Mouse (Mus musculus) neural tube, embryonic 12.5 days (tissue): ENCODE measurements around the gene Fkbp5. TPM values are rescaled to one million over a fixed set of nuclear protein-coding genes. Genes with fewer than 3 reads are reported as not detected.
"Not testable (repeated sequence)": the region's sequence is repeated elsewhere in the genome, so short reads cannot be mapped to it uniquely, and the experiment has no call there.

ENCODE experiments used
- ATAC-seq: fragments of 200-750 bp; cut with Nextera tagmentation; 2 replicates; pipeline ENCODE4 v1.8.0; 2017; ENCODE audit warnings: low read depth, mild to moderate bottlenecking, moderate TSS enrichment, moderate library complexity; ENCODE audit not compliant: low FRiP score
- H3K27ac ChIP-seq: fragments of 300-500 bp; sonication (generic); 2 replicates; pipeline ENCODE4 v1.5.1; 2016
- H3K27me3 ChIP-seq: fragments of 300-500 bp; sonication (generic); replicated peaks from 2 replicates; pipeline ENCODE4 v1.6.1; 2016; ENCODE audit warnings: mild to moderate bottlenecking
- H3K36me3 ChIP-seq: fragments of 300-500 bp; sonication (generic); 2 replicates; pipeline ENCODE4 v1.6.1; 2016; ENCODE audit warnings: mild to moderate bottlenecking
- H3K4me1 ChIP-seq: fragments of 300-500 bp; sonication (generic); 2 replicates; pipeline ENCODE4 v1.6.1; 2016
- H3K4me2 ChIP-seq: fragments of 300-500 bp; sonication (generic); replicated peaks from 2 replicates; pipeline ENCODE4 v1.6.1; 2016; ENCODE audit warnings: mild to moderate bottlenecking
- H3K4me3 ChIP-seq: fragments of 300-500 bp; sonication (generic); 2 replicates; pipeline ENCODE4 v1.5.1; 2016
- H3K9ac ChIP-seq: fragments of 300-500 bp; sonication (generic); 2 replicates; pipeline ENCODE4 v1.6.1; 2016; ENCODE audit warnings: mild to moderate bottlenecking
- H3K9me3 ChIP-seq: fragments of 300-500 bp; sonication (generic); 2 replicates; pipeline ENCODE4 v1.6.1; 2016; ENCODE audit warnings: mild to moderate bottlenecking
- WGBS: fragments of 180-500 bp; shearing (Covaris S2); methylation state at CpG from one replicate; pipeline ENCODE4 v1.1.7; 2016; 5-methylcytosine and 5-hydroxymethylcytosine counted together
- polyA plus RNA-seq: library from polyadenylated mRNA; unstranded; fragments of >200 nt; fragmentation: Nextera tagmentation; extraction: Ambion mirVana; gene quantifications from 2 replicates; pipeline ENCODE4 v1.2.1, GENCODE M21; 2016

Fkbp5 gene
- 34.1 and 35.1 TPM in 2 replicates for polyA plus RNA-seq

GRCm38 (mm10) chr17:28517441-28517955 lies at the start of gene Fkbp5:
Gene Fkbp5 (minus strand): TSS chr17:28517527.
- peaks cover 31% of the 10 kb centered on the region for H3K27me3 ChIP-seq
- H3K27ac ChIP-seq: no peak within 1 kb of the TSS
- 3% methylated on average over 16 of the region's 16 CpGs for WGBS

GRCm38 (mm10) chr17:28565181-28565580 lies 47.9 kb upstream of the Fkbp5 start:
- Histone ChIP-seq H3K4me3 (no peak overlapping the region), H3K36me3 (no peaks in the 10 kb centered on the region), H3K27ac (no peak overlapping the region), H3K4me1 (no peaks in the 10 kb centered on the region), H3K9me3 (no peaks in the 10 kb centered on the region), H3K4me2 (no peak overlapping the region), H3K9ac (no peak overlapping the region), H3K27me3 (no peaks in the 10 kb centered on the region)
- no peak for ATAC-seq

More at GRCm38 (mm10) chr17:28517441-28517955, at the start of gene Fkbp5:
- Histone ChIP-seq H3K4me2 (peak within 1 kb of the TSS; percentile 86), H3K4me3 (peak within 1 kb of the TSS; percentile 43), H3K9me3 (no peaks in the 10 kb centered on the region), H3K9ac (peak within 1 kb of the TSS; percentile 59), H3K36me3 (no peaks in the 10 kb centered on the region), H3K4me1 (peaks cover 35% of the 10 kb centered on the region)
- ATAC-seq: peak; percentile 38

GRCm38 (mm10) chr17:28561613-28562012 lies 44.3 kb upstream of the Fkbp5 start:
- Histone ChIP-seq H3K9me3 (no peaks in the 10 kb centered on the region), H3K4me1 (peaks cover 2% of the 10 kb centered on the region; the same call in 1 of the 2 replicates), H3K9ac (no peak overlapping the region), H3K27ac (no peak overlapping the region), H3K4me3 (no peak overlapping the region), H3K36me3 (no peaks in the 10 kb centered on the region), H3K27me3 (no peaks in the 10 kb centered on the region), H3K4me2 (no peak overlapping the region)
- ATAC-seq: no peak
- WGBS: 63% methylated on average over 7 of the region's 7 CpGs

- no peak for ATAC-seq
- no peak within 1 kb of the TSS for H3K4me3 ChIP-seq
- H3K9ac ChIP-seq: no peak within 1 kb of the TSS
- H3K9me3 ChIP-seq: no peaks in the 10 kb centered on the region
- no peaks in the 10 kb centered on the region for H3K27me3 ChIP-seq
- H3K4me1 ChIP-seq: peaks cover 4% of the 10 kb centered on the region; the same call in 1 of the 2 replicates
- H3K4me2 ChIP-seq: no peak within 1 kb of the TSS
- WGBS: 86% methylated on average over 4 of the region's 4 CpGs
- no peak within 1 kb of the TSS for H3K27ac ChIP-seq
- H3K36me3 ChIP-seq: no peaks in the 10 kb centered on the region
Observed at GRCm38 (mm10) chr17:28560598-28560997, 43.3 kb upstream of the Fkbp5 start, which contains the start of gene Clps. Gene Clps (minus strand): TSS chr17:28560766.

GRCm38 (mm10) chr17:28557772-28558171 lies 40.4 kb upstream of the Fkbp5 start:
- H3K36me3 ChIP-seq: no peaks in the 10 kb centered on the region
- H3K9ac ChIP-seq: no peak overlapping the region
- H3K4me2 ChIP-seq: no peak overlapping the region
- H3K4me1 ChIP-seq: peaks cover 4% of the 10 kb centered on the region; the same call in 1 of the 2 replicates
- no peak overlapping the region for H3K27ac ChIP-seq
- WGBS: 79% methylated on average over 6 of the region's 6 CpGs
- no peak for ATAC-seq
- no peaks in the 10 kb centered on the region for H3K27me3 ChIP-seq
- no peaks in the 10 kb centered on the region for H3K9me3 ChIP-seq
- H3K4me3 ChIP-seq: no peak overlapping the region

- Histone ChIP-seq H3K27ac (no peak overlapping the region), H3K9me3 (no peaks in the 10 kb centered on the region), H3K4me3 (no peak overlapping the region), H3K36me3 (no peaks in the 10 kb centered on the region), H3K4me1 (peaks cover 4% of the 10 kb centered on the region; the same call in 1 of the 2 replicates), H3K27me3 (no peaks in the 10 kb centered on the region), H3K4me2 (no peak overlapping the region), H3K9ac (no peak overlapping the region)
- WGBS: 58% methylated on average over 6 of the region's 6 CpGs
- no peak for ATAC-seq
Observed at GRCm38 (mm10) chr17:28556635-28557396, 39.5 kb upstream of the Fkbp5 start.

GRCm38 (mm10) chr17:28554021-28554420 lies 36.7 kb upstream of the Fkbp5 start:
- H3K9ac ChIP-seq, H3K9me3 ChIP-seq, ATAC-seq, H3K4me1 ChIP-seq, H3K4me2 ChIP-seq, H3K27ac ChIP-seq, H3K4me3 ChIP-seq, H3K36me3 ChIP-seq, H3K27me3 ChIP-seq: not testable (repeated sequence)
- 92% methylated on average over 4 of the region's 4 CpGs for WGBS

GRCm38 (mm10) chr17:28553040-28553793 lies 35.9 kb upstream of the Fkbp5 start:
- no peak overlapping the region for H3K4me2 ChIP-seq
- no peak overlapping the region for H3K27ac ChIP-seq
- no peak for ATAC-seq
- WGBS: 7% methylated on average over 14 of the region's 14 CpGs
- H3K9ac ChIP-seq: no peak overlapping the region
- H3K9me3 ChIP-seq: no peaks in the 10 kb centered on the region
- H3K4me3 ChIP-seq: no peak overlapping the region
- peaks cover 4% of the 10 kb centered on the region; the same call in 1 of the 2 replicates for H3K4me1 ChIP-seq
- no peaks in the 10 kb centered on the region for H3K36me3 ChIP-seq
- H3K27me3 ChIP-seq: no peaks in the 10 kb centered on the region

- Histone ChIP-seq H3K4me1 (no peaks in the 10 kb centered on the region), H3K4me3 (no peak within 1 kb of the TSS), H3K9me3 (no peaks in the 10 kb centered on the region), H3K36me3 (no peaks in the 10 kb centered on the region), H3K27me3 (no peaks in the 10 kb centered on the region), H3K4me2 (no peak within 1 kb of the TSS), H3K27ac (no peak within 1 kb of the TSS), H3K9ac (no peak within 1 kb of the TSS)
- no peak for ATAC-seq
- 81% methylated on average over 14 of the region's 14 CpGs for WGBS
Observed at GRCm38 (mm10) chr17:28549111-28549510, 31.8 kb upstream of the Fkbp5 start, which contains the start of gene Clpsl2. Gene Clpsl2 (plus strand): TSS chr17:28549411.

GRCm38 (mm10) chr17:28548550-28548949 lies 31.2 kb upstream of the Fkbp5 start:
- 67% methylated on average over 11 of the region's 11 CpGs for WGBS
- Histone ChIP-seq H3K4me3 (no peak overlapping the region), H3K9ac (no peak overlapping the region), H3K4me1 (no peaks in the 10 kb centered on the region), H3K27me3 (no peaks in the 10 kb centered on the region), H3K36me3 (no peaks in the 10 kb centered on the region), H3K4me2 (no peak overlapping the region), H3K9me3 (no peaks in the 10 kb centered on the region), H3K27ac (no peak overlapping the region)
- no peak for ATAC-seq

- H3K4me1 ChIP-seq: no peaks in the 10 kb centered on the region
- no peaks in the 10 kb centered on the region for H3K27me3 ChIP-seq
- no peak for ATAC-seq
- H3K36me3 ChIP-seq: no peaks in the 10 kb centered on the region
- no peak overlapping the region for H3K4me2 ChIP-seq
- no peak overlapping the region for H3K9ac ChIP-seq
- WGBS: 100% methylated on average over 1 of the region's 1 CpGs
- H3K9me3 ChIP-seq: peaks cover 2% of the 10 kb centered on the region; the same call in 1 of the 2 replicates
- no peak overlapping the region for H3K4me3 ChIP-seq
- no peak overlapping the region for H3K27ac ChIP-seq
Observed at GRCm38 (mm10) chr17:28546925-28547324, 29.6 kb upstream of the Fkbp5 start.

GRCm38 (mm10) chr17:28537881-28538280 lies 20.6 kb upstream of the Fkbp5 start:
- H3K27me3 ChIP-seq: no peaks in the 10 kb centered on the region
- H3K9ac ChIP-seq: no peak overlapping the region
- H3K4me2 ChIP-seq: no peak overlapping the region
- no peak overlapping the region for H3K27ac ChIP-seq
- H3K36me3 ChIP-seq: no peaks in the 10 kb centered on the region
- WGBS: 55% methylated on average over 12 of the region's 12 CpGs
- no peaks in the 10 kb centered on the region for H3K4me1 ChIP-seq
- no peak overlapping the region for H3K4me3 ChIP-seq
- peaks cover 17% of the 10 kb centered on the region; the same call in 1 of the 2 replicates for H3K9me3 ChIP-seq
- no peak for ATAC-seq
